Mouse (Mus musculus) E14TG2a.4 (cell line): Measurements from ENCODE around the gene Itga9.

Source experiments
- H3K27me3 ChIP-seq: 2 replicates; pipeline ENCODE4 v1.6.1; 2014; ENCODE audit warnings: low read length, control low read depth; ENCODE audit not compliant: insufficient read depth
- H3K36me3 ChIP-seq: 2 replicates; pipeline ENCODE4 v1.6.1; 2014; ENCODE audit warnings: low read length, control low read depth; ENCODE audit not compliant: insufficient read depth
- H3K4me1 ChIP-seq: replicated peaks from 2 replicates; pipeline ENCODE4 v1.6.1; 2014; ENCODE audit warnings: low read depth, low read length, control low read depth
- H3K4me3 ChIP-seq: replicated peaks from 2 replicates; pipeline ENCODE4 v1.5.1; 2014; ENCODE audit warnings: mild to moderate bottlenecking, low read length
- H3K9me3 ChIP-seq: 2 replicates; pipeline ENCODE4 v1.6.1; 2014; ENCODE audit warnings: low read length, control low read depth
- CTCF ChIP-seq: conservative IDR thresholded peaks from 2 replicates; pipeline ENCODE4 v1.5.1; 2014; ENCODE audit warnings: low read length
- NANOG ChIP-seq: IDR thresholded peaks from 2 replicates; pipeline ENCODE4 v1.6.1; 2014; ENCODE audit warnings: borderline replicate concordance, low read length, mixed read lengths
- POU5F1 ChIP-seq: IDR thresholded peaks from 2 replicates; pipeline ENCODE4 v1.6.1; 2014; ENCODE audit warnings: low read length, borderline replicate concordance

The Itga9 gene

DNA sequence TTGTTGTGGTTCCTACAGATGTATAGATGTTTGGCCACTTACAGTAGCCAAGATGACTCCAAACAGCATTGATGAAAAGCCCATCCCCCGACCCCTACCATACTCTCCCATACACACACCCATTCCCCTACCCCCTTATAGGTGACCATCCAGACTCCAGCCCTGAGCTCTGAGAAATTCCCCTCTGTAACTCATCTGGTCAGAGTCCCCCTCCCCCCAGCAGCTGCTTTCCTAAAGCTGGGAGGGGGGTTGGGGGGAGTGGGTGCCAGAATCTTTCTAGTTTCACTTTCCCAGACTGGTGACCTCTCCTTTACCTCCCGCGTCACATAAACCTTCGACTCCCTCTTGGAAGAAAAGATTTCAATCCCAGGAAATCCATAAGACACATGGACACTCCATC is 269.2 kb downstream of the Itga9 start:
- Histone ChIP-seq H3K4me3 (no peak overlapping the region), H3K36me3 (peaks cover 20% of the 10 kb centered on the region), H3K27me3 (no peaks in the 10 kb centered on the region), H3K9me3 (peaks cover 3% of the 10 kb centered on the region; the same call in 1 of the 2 replicates), H3K4me1 (peaks cover 38% of the 10 kb centered on the region)
- TF ChIP-seq CTCF: no peak
- no peak for TF ChIP-seq POU5F1
- TF ChIP-seq NANOG: no peak

GRCm38 (mm10) chr9:118876902-118877301 is 270.4 kb downstream of the Itga9 start:
- H3K9me3 ChIP-seq: peaks cover 3% of the 10 kb centered on the region; the same call in 1 of the 2 replicates
- peaks cover 28% of the 10 kb centered on the region for H3K4me1 ChIP-seq
- H3K36me3 ChIP-seq: peaks cover 20% of the 10 kb centered on the region
- H3K27me3 ChIP-seq: no peaks in the 10 kb centered on the region
- H3K4me3 ChIP-seq: no peak overlapping the region
- TF ChIP-seq CTCF: no peak
- TF ChIP-seq NANOG: no peak
- TF ChIP-seq POU5F1: no peak

DNA sequence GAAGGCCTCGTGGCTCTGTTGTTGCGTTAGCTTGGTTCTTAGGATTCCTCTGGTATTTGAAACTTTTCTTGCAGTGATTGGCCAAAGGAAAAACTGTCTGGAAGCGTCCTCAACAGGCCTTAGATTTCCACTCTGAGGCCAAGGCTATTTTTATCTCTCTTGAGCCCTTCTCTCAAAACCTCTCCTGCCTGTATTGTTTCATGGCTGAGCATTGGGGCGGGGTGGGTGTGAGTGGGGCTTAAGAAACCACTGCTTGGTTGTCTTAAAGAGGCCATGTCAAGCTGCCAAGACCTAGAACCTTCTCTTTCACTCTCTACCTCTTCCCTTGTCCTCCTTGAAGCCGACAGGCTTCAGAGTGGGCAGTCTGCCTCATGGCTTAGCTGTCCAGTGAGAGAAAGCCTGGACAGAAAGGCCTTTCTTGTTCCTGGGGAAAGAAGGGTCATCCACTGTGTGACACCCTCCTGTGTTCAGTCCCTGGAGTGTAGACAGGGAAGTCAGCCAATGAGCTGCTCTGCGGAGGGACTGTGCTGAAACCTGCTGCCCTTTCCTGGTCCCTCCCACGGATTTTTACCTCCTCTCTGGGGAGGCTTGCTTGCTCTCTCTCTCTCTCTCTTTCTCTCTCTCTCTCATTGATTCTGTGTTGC is 271.0 kb downstream of the Itga9 start:
- Histone ChIP-seq H3K27me3 (no peaks in the 10 kb centered on the region), H3K36me3 (peaks cover 20% of the 10 kb centered on the region), H3K4me3 (no peak overlapping the region), H3K9me3 (peaks cover 3% of the 10 kb centered on the region; the same call in 1 of the 2 replicates), H3K4me1 (peaks cover 23% of the 10 kb centered on the region)
- TF ChIP-seq NANOG (no peak), CTCF (no peak), POU5F1 (no peak)

GRCm38 (mm10) chr9:118878596-118878995 is 272.1 kb downstream of the Itga9 start:
- TF ChIP-seq NANOG: no peak
- TF ChIP-seq CTCF: peak; percentile 13; the same call in 1 of the 2 replicates
- Histone ChIP-seq H3K4me1 (peaks cover 23% of the 10 kb centered on the region), H3K36me3 (peaks cover 14% of the 10 kb centered on the region), H3K4me3 (no peak overlapping the region), H3K27me3 (no peaks in the 10 kb centered on the region), H3K9me3 (peaks cover 3% of the 10 kb centered on the region; the same call in 1 of the 2 replicates)

- Histone ChIP-seq H3K4me1 (peaks cover 13% of the 10 kb centered on the region), H3K9me3 (no peaks in the 10 kb centered on the region), H3K36me3 (peaks cover 6% of the 10 kb centered on the region), H3K4me3 (no peak overlapping the region), H3K27me3 (no peaks in the 10 kb centered on the region)
- TF ChIP-seq CTCF: peak; percentile 58
- TF ChIP-seq POU5F1: no peak
Measured at GRCm38 (mm10) chr9:118881281-118881945, 274.9 kb downstream of the Itga9 start.

DNA sequence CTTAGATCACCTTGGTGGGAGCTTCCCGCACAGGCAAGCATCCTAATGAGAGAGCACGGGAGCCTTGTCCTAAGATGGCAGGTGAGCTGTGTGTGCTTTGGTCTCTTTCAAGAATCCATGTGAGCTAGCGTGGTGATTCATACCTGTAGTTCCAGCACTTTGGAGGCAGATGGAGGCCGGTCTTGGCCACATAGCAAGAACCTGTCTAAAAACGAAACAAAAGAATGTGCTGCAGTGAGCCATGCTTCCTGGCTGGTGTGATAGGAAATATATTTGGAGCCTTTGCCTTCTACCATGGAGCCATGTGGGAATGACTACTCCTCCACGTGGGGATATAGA is 275.4 kb downstream of the Itga9 start:
- Histone ChIP-seq H3K4me3 (no peak overlapping the region), H3K9me3 (no peaks in the 10 kb centered on the region), H3K4me1 (peaks cover 13% of the 10 kb centered on the region), H3K27me3 (no peaks in the 10 kb centered on the region), H3K36me3 (peaks cover 2% of the 10 kb centered on the region)
- no peak for TF ChIP-seq NANOG
- TF ChIP-seq CTCF: no peak
- TF ChIP-seq POU5F1: no peak

DNA sequence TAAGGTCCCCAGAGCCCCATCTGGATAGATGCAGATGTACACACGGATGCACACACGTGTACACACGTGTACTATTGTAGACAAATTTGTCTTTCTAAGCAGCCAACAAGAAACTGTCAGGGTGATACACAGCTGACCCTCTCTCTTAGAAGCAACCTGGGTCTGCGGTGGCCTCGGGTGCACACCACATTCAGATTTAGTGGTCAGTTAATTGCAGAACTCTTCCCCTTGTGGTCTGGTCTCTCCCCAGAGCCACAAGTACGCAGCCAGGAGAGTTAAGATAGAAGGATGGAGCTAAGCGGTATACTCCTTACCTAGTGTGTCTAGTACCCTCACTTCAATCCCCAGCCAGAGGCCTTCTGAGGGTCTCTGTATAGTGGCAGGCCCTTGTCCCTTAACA is 276.7 kb downstream of the Itga9 start:
- TF ChIP-seq CTCF: no peak
- no peak for TF ChIP-seq NANOG
- no peak for TF ChIP-seq POU5F1
- Histone ChIP-seq H3K27me3 (no peaks in the 10 kb centered on the region), H3K4me3 (no peak overlapping the region), H3K4me1 (peaks cover 20% of the 10 kb centered on the region), H3K9me3 (no peaks in the 10 kb centered on the region), H3K36me3 (0 out of 2 replicates have a peak, but pooled peaks cover 4% of the 10 kb centered on the region)

DNA sequence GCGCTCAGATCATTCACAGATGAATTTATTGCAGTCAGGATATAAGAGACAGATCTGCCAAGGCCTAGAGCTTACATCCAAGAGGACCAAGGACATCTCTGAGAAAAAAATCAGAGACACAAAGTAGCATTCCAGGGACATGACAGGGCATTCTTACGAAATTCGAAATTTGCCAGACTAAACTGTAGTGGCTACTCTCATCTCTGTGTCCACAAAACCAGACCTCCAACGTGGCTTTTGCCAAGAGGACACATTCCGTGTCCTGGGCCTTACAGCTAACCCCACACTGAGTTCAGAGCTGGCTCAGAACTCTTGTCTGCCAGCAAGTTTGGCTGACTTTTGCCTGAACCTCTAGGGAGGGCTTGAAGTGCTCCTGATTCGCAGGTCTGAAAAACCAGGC is 279.3 kb downstream of the Itga9 start:
- TF ChIP-seq NANOG: no peak
- TF ChIP-seq CTCF: no peak
- no peak for TF ChIP-seq POU5F1
- H3K9me3 ChIP-seq: no peaks in the 10 kb centered on the region
- H3K27me3 ChIP-seq: no peaks in the 10 kb centered on the region
- H3K4me1 ChIP-seq: peaks cover 9% of the 10 kb centered on the region; the same call in 1 of the 2 replicates
- 0 out of 2 replicates have a peak, but pooled peaks cover 4% of the 10 kb centered on the region for H3K36me3 ChIP-seq
- H3K4me3 ChIP-seq: no peak overlapping the region

DNA sequence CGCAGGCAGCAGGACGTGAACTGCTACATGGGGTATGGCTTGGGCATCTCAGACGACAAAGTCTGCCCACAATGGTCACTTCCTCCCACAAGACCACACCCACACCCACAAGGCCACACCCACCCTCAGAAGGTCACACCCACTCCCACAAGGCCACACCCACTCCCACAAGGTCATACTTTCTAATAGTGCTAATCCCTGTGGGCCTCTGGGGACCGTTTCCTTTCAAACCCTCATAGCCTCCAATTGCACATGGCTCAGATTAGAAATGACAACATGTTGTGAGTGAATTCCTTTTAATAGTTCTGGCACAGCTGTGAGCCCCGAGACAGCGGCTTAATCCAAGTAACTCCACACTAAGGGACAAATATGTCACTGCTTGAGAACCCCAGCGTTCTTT is 280.7 kb downstream of the Itga9 start:
- Histone ChIP-seq H3K27me3 (no peaks in the 10 kb centered on the region), H3K9me3 (no peaks in the 10 kb centered on the region), H3K4me1 (peaks cover 9% of the 10 kb centered on the region; the same call in 1 of the 2 replicates), H3K36me3 (0 out of 2 replicates have a peak, but pooled peaks cover 4% of the 10 kb centered on the region), H3K4me3 (no peak overlapping the region)
- TF ChIP-seq CTCF (no peak), NANOG (no peak), POU5F1 (no peak)
